Mouse (Mus musculus): ENCODE measurements around the gene Cox8b. TPM values are rescaled to one million over a fixed set of nuclear protein-coding genes. Genes with fewer than 3 reads are reported as not detected.
"Not testable (repeated sequence)": the region's sequence is repeated elsewhere in the genome, so short reads cannot be mapped to it uniquely, and the experiment has no call there.

Cox8b gene
- polyA plus RNA-seq, 1 experiment: 231 TPM

- H3K36me3 ChIP-seq (ENCODE audit: control insufficient read depth, insufficient read depth, low read length): peaks cover 26% of the 10 kb centered on the region
These were observed 2.4 kb downstream of the Cox8b start for GRCm38 (mm10) chr7:140897863-140898262.

GRCm38 (mm10) chr7:140894611-140895010, 5.6 kb downstream of the Cox8b start:
- no peak for TF ChIP-seq CTCF (IDR thresholded peaks at IDR 0.05; ENCODE audit: borderline replicate concordance, control insufficient read depth, extremely low read depth, insufficient read depth, low read length, poor library complexity)
- TF ChIP-seq POLR2A (IDR thresholded peaks at IDR 0.05; ENCODE audit: control insufficient read depth, extremely low read depth, insufficient read depth, low read length, poor library complexity): no peak
- 94% methylated on average over 3 of the region's 3 CpGs for WGBS
- no peak overlapping the region for H3K4me3 ChIP-seq (ENCODE audit: control insufficient read depth, insufficient read depth, low read length)
- no peak for DNase-seq
- H3K27me3 ChIP-seq (ENCODE audit: control insufficient read depth, insufficient read depth, low read length): no peaks in the 10 kb centered on the region
- H3K27ac ChIP-seq (ENCODE audit: control insufficient read depth, insufficient read depth, low read length): no peak overlapping the region
- no peaks in the 10 kb centered on the region for H3K4me1 ChIP-seq (replicated peaks; ENCODE audit: control insufficient read depth, insufficient read depth, low read length)
- H3K36me3 ChIP-seq (ENCODE audit: control insufficient read depth, insufficient read depth, low read length): peaks cover 43% of the 10 kb centered on the region

More at GRCm38 (mm10) chr7:140897863-140898262, 2.4 kb downstream of the Cox8b start:
- Histone ChIP-seq H3K4me3 (ENCODE audit: control insufficient read depth, insufficient read depth, low read length) (no peak overlapping the region), H3K4me1 (replicated peaks; ENCODE audit: control insufficient read depth, insufficient read depth, low read length) (no peaks in the 10 kb centered on the region), H3K27me3 (ENCODE audit: control insufficient read depth, insufficient read depth, low read length) (no peaks in the 10 kb centered on the region), H3K27ac (ENCODE audit: control insufficient read depth, insufficient read depth, low read length) (no peak overlapping the region)
- no peak for TF ChIP-seq CTCF (IDR thresholded peaks at IDR 0.05; ENCODE audit: borderline replicate concordance, control insufficient read depth, extremely low read depth, insufficient read depth, low read length, poor library complexity)
- no peak for TF ChIP-seq POLR2A (IDR thresholded peaks at IDR 0.05; ENCODE audit: control insufficient read depth, extremely low read depth, insufficient read depth, low read length, poor library complexity)
- WGBS: 92% methylated on average over 7 of the region's 7 CpGs
- DNase-seq: no peak

GRCm38 (mm10) chr7:140894031-140894430, 6.2 kb downstream of the Cox8b start:
- no peaks in the 10 kb centered on the region for H3K4me1 ChIP-seq (replicated peaks; ENCODE audit: control insufficient read depth, insufficient read depth, low read length)
- H3K27ac ChIP-seq (ENCODE audit: control insufficient read depth, insufficient read depth, low read length): no peak overlapping the region
- 90% methylated on average over 7 of the region's 7 CpGs for WGBS
- TF ChIP-seq CTCF (IDR thresholded peaks at IDR 0.05; ENCODE audit: borderline replicate concordance, control insufficient read depth, extremely low read depth, insufficient read depth, low read length, poor library complexity) (no peak), POLR2A (IDR thresholded peaks at IDR 0.05; ENCODE audit: control insufficient read depth, extremely low read depth, insufficient read depth, low read length, poor library complexity) (no peak)
- H3K27me3 ChIP-seq (ENCODE audit: control insufficient read depth, insufficient read depth, low read length): no peaks in the 10 kb centered on the region
- H3K36me3 ChIP-seq (ENCODE audit: control insufficient read depth, insufficient read depth, low read length): peaks cover 48% of the 10 kb centered on the region
- no peak overlapping the region for H3K4me3 ChIP-seq (ENCODE audit: control insufficient read depth, insufficient read depth, low read length)
- DNase-seq: no peak

GRCm38 (mm10) chr7:140890636-140891035, 9.6 kb downstream of the Cox8b start:
- not testable (repeated sequence) for H3K27ac ChIP-seq (ENCODE audit: control insufficient read depth, insufficient read depth, low read length); H3K4me3 ChIP-seq (ENCODE audit: control insufficient read depth, insufficient read depth, low read length); DNase-seq; H3K27me3 ChIP-seq (ENCODE audit: control insufficient read depth, insufficient read depth, low read length); H3K4me1 ChIP-seq (replicated peaks; ENCODE audit: control insufficient read depth, insufficient read depth, low read length)
- H3K36me3 ChIP-seq (ENCODE audit: control insufficient read depth, insufficient read depth, low read length): peaks cover 66% of the 10 kb centered on the region
- 98% methylated on average over 16 of the region's 16 CpGs for WGBS

GRCm38 (mm10) chr7:140882469-140882803, 17.8 kb downstream of the Cox8b start:
- H3K4me1 ChIP-seq (replicated peaks; ENCODE audit: control insufficient read depth, insufficient read depth, low read length): peaks cover 17% of the 10 kb centered on the region
- DNase-seq: no peak
- H3K27ac ChIP-seq (ENCODE audit: control insufficient read depth, insufficient read depth, low read length): no peak overlapping the region
- TF ChIP-seq POLR2A (IDR thresholded peaks at IDR 0.05; ENCODE audit: control insufficient read depth, extremely low read depth, insufficient read depth, low read length, poor library complexity): no peak
- no peak for TF ChIP-seq CTCF (IDR thresholded peaks at IDR 0.05; ENCODE audit: borderline replicate concordance, control insufficient read depth, extremely low read depth, insufficient read depth, low read length, poor library complexity)
- peaks cover 15% of the 10 kb centered on the region for H3K36me3 ChIP-seq (ENCODE audit: control insufficient read depth, insufficient read depth, low read length)
- under 1% methylated on average over 12 of the region's 12 CpGs for WGBS
- no peaks in the 10 kb centered on the region for H3K27me3 ChIP-seq (ENCODE audit: control insufficient read depth, insufficient read depth, low read length)
- peak overlapping the region; percentile 98 for H3K4me3 ChIP-seq (ENCODE audit: control insufficient read depth, insufficient read depth, low read length)

- H3K36me3 ChIP-seq (ENCODE audit: control insufficient read depth, insufficient read depth, low read length): peaks cover 9% of the 10 kb centered on the region
- peak; percentile 56 for TF ChIP-seq POLR2A (IDR thresholded peaks at IDR 0.05; ENCODE audit: control insufficient read depth, extremely low read depth, insufficient read depth, low read length, poor library complexity)
- no peak for TF ChIP-seq CTCF (IDR thresholded peaks at IDR 0.05; ENCODE audit: borderline replicate concordance, control insufficient read depth, extremely low read depth, insufficient read depth, low read length, poor library complexity)
- under 1% methylated on average over 58 of the region's 59 CpGs for WGBS
- H3K27ac ChIP-seq (ENCODE audit: control insufficient read depth, insufficient read depth, low read length): peak within 1 kb of the TSS; percentile 13; the same call in 1 of the 2 replicates
- H3K27me3 ChIP-seq (ENCODE audit: control insufficient read depth, insufficient read depth, low read length): no peaks in the 10 kb centered on the region
- DNase-seq: peak; percentile 95
- H3K4me3 ChIP-seq (ENCODE audit: control insufficient read depth, insufficient read depth, low read length): peak within 1 kb of the TSS; percentile 98
- H3K4me1 ChIP-seq (replicated peaks; ENCODE audit: control insufficient read depth, insufficient read depth, low read length): peaks cover 17% of the 10 kb centered on the region
These were observed 18.4 kb downstream of the Cox8b start, which contains the start of the genes Psmd13 and Sirt3 for GRCm38 (mm10) chr7:140881696-140882468. TSS of gene Psmd13 (plus strand) at chr7:140881968. TSS of gene Sirt3 (minus strand) at chr7:140882309.

All from thymus, adult 2 months (tissue).